Mouse (Mus musculus) testis, adult 2 months (tissue): ENCODE data around the gene Vps4a.

ENCODE experiments used
- CTCF ChIP-seq: fragments of 200-500 bp; IDR thresholded peaks from 2 replicates; pipeline ENCODE4 v1.5.1; 2012; ENCODE audit warnings: low read depth, mild to moderate bottlenecking, inconsistent platforms, low read length, moderate library complexity; ENCODE audit not compliant: control insufficient read depth, insufficient read depth, insufficient replicate concordance
- POLR2A ChIP-seq: fragments of 200-500 bp; IDR thresholded peaks from 2 replicates; pipeline ENCODE4 v1.6.1; 2012; ENCODE audit warnings: low read depth, mild to moderate bottlenecking, inconsistent platforms, low read length, moderate library complexity; ENCODE audit not compliant: control insufficient read depth

DNA sequence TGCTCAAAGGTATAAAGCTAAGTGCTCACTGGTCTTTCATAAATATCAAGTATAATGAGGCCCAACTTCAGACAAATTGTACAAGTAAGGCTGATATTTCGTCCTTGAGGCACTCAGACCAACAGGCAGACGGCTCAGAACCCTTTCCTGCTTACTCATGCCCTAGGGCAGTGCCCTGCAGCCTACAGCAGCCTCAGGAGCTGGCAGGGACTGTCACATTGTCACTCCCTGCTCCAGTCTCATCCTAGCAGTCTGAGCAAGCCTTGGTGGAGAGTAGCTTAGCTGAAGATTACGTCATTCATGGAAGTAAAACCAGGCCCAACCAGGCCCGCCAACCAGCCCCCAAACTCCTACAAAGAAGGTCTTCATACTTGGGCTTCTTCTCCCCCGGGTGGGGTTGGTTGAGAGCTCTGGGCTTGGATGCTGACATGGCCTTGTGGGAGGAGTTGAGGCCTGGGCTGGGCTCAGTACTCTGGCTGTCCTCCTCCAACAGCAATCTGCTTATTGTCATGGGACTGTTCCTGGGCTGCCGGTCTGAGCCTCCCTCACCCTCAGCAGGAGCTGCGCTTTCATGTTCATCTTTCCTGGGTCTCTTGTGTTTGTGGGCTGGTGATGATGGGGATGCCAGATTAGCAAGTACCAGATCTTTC, 45.3 kb downstream of the Vps4a start:
- TF ChIP-seq POLR2A (no peak), CTCF (no peak)
